Mouse (Mus musculus) lung, postnatal 14 days (tissue): ENCODE results near the gene Ccdc7a.
A peak's percentile ranks its signal among the peaks of the same experiment; 100 is the strongest.
"Not testable (repeated sequence)": the region's sequence is repeated elsewhere in the genome, so short reads cannot be mapped to it uniquely, and the experiment has no call there.

Experiments used
- DNase-seq: peaks from one replicate; pipeline ENCODE4 v3.0.0; 2021

Gene Ccdc7a

DNA sequence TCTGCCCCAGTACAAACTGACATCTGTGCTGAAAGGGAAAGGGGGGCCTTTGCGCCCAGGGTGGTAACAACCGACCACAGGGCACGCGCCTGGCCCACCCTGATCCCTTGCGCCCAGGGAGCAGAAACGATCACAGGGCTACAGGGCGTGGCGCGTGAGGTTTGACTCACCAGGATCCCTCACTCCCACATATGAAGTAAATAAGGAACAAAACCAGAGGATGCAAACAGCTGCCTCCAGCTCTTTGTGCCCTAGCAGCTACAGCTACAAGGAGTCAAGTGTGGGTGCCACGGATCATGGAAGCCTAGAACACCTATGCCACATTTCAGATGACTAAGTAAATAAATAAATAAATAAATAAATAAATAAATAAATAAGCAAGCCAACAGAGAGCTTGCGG, at the start of gene Ccdc7a:
Gene Ccdc7a, minus strand, starts transcription at position 101 of the 400 bp plus-strand sequence.
- DNase-seq = not testable (repeated sequence)

DNA sequence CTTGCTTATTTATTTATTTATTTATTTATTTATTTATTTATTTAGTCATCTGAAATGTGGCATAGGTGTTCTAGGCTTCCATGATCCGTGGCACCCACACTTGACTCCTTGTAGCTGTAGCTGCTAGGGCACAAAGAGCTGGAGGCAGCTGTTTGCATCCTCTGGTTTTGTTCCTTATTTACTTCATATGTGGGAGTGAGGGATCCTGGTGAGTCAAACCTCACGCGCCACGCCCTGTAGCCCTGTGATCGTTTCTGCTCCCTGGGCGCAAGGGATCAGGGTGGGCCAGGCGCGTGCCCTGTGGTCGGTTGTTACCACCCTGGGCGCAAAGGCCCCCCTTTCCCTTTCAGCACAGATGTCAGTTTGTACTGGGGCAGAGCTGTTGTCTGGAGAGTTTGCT, 1.5 kb upstream of the Ccdc7a start, which contains the start of gene Ccdc7b:
Gene Ccdc7b, plus strand, starts transcription at position 301 of the 400 bp plus-strand sequence.
- DNase-seq = not testable (repeated sequence)

DNA sequence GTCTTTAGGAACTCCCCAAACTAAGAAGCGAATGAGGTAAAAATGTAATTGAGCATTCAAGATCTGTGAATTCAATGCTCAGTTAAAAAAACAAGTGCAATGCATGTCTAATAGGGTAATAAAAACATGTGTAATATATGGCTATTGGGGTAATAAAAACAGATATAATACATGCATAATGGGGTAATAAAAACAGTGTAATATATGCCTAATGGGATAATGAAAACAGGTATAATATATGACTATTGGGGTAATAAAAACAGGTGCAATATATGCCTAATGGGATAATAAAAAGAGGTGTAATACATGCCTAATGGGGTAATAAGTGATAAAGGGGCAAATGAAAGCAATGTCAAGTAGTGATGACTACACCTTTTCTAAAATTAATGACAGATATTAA, 73.9 kb downstream of the Ccdc7a start:
- no peak for DNase-seq

DNA sequence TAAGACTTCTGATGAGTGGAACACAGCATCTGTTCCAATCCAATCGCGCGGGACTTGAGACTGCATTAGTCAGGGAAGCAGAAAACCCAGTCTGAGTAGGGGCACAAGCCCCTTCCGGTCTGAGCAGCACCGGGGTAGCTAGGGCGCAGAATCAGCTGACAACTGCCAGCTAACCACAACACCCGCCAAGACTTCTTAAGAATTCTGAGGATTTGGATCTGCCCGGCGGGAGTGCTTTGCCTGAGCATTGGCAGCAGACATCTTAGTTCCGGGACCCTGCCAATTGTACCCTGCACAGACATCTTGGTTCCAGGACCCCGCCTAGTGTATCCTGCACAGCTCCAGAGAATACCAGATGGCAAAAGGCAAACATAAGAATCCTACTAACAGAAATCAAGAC, 116.4 kb downstream of the Ccdc7a start:
- DNase-seq = not testable (repeated sequence)

DNA sequence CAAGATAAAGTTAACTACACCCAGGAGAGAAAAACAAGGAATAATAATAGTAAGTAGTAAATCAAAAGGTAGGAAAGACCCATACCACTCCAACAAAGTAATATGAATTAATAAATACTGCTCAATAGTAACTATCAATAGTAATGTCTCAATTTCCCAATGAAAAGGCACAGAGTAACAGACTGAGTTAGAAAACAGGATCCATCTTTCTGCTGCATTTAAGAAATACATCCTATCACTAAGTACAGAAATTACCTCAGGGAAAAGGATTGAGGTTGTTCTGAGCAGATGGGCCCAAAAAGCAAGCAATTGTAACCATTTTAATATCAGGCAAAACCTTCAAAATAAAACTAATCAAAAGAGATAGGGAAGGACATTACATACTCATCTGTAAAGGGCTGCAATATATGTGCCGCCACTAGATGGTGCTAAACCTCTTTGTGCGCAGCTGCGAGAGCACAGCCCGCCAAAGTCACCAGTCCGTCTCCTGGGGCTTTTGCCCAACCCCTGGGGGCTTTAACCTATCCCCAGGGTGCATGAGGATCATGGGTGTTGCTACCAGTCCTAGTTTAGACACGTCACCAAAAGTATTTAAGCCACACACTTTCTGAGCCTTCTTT, 124.2 kb downstream of the Ccdc7a start:
- DNase-seq = peak; percentile 67

DNA sequence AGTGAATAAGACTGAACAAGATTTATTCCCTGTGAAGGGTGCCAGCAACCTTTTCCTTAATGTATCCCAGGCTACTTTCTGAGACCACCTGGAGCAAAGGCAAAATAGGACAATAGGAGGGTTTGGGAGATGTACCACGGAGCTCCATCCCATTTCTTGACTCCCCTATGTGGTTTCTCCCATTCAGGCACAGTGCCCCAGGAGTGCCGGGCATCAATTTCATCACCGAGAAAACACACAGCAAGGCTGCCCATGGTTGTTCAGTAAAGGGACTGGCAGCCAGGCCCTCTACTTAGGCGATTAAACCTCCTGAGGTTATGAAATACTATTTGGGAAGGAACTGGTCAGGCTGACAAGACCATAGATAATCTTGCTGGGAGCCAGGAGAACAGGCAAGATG, 131.9 kb downstream of the Ccdc7a start:
- no peak for DNase-seq

DNA sequence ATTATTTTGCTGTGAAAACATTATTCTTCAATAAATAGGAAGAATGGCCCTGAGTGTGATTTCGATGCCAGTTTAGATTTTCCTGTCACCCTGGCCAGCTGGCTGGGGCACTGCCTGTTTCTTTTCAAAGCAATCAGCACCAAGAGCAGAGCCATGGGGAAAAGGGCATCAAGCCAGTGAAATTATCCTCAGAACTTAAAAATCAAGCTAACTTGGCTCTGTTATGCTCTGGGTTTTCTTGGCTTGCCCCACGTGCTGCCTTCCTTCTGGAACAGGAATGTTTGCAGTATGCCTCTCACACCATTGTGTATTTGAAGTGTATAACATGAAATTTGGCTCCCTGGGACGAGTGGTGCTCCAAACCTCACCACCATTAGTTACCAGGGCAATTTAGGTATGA, 182.6 kb downstream of the Ccdc7a start:
- DNase-seq = no peak

DNA sequence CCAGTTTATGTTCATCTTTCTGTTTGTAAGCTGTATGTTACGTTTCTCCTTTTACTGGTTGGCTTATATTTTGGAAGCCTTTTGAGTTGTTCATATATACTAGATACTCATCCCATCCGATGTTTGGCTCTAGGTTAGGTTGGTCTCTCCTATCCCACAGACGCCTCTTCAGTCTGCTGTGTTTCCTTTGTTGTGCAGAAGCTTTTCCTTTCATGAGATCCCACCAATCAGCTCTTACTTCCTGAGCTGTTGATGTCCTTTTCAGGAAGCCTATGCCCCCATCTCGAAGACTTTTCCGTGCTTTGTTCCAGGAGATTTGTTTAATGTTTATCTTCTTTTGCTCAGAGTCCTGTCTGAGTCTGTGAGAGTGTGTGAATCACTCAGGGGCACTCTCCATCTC, 221.6 kb downstream of the Ccdc7a start:
- peak; percentile 1 for DNase-seq

DNA sequence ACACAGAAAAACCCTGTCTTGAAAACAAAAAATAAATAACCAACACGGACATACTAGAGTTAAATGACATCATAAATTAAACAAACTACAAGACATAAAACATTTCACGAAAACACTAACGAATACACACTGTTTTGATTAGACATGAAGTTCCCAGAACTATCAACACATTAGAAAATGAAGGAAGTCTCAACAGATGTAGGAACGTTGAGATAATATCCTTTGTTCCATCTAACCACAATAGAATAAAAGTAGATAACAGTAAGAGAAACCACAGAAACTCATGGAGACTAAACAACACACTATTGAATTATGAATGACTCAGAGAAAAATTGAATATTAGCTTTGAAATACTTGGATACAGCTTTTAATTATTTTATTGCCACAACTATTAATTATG, 252.8 kb downstream of the Ccdc7a start:
- no peak for DNase-seq

DNA sequence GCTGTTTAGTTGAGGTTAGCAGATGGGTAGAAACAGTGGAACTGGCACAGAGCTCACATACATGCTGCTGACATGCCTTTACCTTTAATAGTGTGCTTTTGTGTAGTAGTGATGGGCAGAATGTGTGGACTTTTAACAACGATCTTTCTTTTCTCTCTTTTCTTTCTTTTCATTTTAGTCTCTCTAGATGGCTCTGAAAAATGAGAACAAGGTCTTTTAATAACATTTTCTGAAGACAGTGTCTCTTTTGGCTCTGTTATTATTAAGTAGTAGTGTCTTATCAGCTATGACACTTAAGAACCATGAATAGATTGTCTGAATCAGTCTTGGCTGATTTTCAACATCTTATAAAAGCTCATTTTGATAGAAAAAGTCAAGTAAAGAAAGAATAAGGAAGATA, 266.7 kb downstream of the Ccdc7a start, which contains the start of gene Gm3952:
Gene Gm3952, minus strand, starts transcription at position 101 of the 400 bp plus-strand sequence.
- DNase-seq = no peak

DNA sequence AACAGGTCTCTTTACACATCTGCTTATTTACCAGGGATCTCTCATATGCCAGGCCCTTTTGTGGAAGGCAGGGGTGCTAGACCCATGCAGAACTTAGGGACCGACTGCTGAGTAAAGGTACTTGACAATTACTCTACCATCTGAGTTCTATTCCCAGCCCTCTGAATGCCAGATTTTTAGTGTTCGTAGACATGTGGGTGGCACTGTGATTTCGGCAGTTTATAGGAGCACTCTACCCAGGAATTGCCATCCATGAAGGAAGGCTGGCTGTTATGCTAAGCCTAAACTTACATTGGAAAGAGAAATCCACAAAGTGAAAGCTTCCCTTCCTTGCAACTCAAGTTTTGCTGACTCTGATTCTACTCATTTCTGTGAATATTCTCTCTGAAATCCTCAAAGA, 329.6 kb downstream of the Ccdc7a start:
- no peak for DNase-seq

DNA sequence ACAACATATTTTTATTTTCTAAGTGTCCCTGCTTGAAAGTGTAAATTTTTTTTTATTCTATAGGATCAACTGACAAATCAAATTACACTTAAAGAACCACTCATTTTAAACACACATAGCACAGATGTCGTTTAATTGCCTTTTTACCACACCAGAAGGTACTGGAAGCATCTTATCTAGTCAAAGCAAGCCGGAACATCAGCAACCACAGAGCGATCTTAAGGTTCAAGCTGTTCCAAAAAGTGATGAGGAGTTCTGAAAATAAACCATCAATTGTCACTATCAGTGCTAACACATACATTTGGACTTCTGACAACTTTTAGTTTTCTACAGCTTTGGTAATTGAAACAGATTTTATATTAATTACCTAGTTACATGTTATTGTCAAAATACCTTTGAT, 331.2 kb downstream of the Ccdc7a start:
- DNase-seq = no peak

DNA sequence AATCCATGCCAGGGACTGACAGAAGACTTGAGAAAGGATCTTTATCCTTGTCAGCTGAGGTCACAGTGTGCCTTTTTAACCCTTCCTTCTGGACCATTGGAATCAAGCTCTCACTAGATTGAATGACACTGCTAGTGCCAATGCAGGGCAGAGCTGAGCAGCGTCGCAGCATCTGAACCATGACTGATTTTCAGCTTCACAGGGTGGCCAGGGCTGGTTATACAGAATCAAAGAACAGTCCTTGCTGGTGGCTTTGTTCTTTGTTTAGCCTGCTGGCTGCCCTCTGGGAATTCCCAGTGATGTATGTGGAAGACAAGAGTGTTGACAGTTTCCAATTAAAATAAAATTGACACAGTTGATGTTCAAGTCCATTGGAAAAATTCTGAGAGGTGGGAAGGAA, 333.1 kb downstream of the Ccdc7a start:
- DNase-seq = no peak

DNA sequence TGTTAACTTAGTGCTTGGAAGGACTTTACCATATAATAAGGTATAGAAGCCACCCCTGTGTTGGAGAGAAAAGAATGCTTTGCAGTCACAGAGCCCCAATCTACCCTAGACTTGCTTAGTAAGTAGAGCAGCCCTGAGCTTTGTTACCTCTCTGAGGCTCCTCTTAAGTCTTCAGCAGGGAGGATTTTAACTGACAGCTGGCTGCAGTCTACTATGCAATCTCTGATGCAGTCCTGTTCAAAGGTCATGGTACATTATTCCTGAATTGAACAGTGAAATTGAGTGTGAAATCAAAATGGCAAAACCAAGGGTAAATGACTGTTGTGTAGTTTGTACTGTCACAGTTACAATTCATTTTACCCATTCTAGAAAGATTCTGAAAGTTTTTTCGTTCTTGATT, 338.1 kb downstream of the Ccdc7a start:
- no peak for DNase-seq

DNA sequence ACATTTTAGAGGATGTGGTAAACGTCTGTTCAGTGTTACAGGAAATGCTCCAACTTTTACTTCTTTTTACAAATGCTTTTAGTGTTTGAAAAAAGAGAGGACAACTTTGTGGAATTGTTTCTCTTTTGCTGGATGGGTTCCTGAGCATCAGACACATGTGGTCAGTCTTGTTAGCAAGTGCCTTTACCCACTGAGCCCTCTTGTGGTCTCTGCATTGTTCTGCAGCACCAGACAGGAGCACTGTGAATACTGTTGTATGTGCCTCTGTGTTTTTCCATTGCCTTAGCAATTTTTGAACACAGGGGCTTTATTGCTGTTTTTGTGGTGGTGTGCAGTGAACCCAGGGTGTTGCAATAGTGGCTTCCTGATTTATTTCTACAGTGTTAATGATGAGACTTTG, 340.5 kb downstream of the Ccdc7a start:
- peak; percentile 22 for DNase-seq

DNA sequence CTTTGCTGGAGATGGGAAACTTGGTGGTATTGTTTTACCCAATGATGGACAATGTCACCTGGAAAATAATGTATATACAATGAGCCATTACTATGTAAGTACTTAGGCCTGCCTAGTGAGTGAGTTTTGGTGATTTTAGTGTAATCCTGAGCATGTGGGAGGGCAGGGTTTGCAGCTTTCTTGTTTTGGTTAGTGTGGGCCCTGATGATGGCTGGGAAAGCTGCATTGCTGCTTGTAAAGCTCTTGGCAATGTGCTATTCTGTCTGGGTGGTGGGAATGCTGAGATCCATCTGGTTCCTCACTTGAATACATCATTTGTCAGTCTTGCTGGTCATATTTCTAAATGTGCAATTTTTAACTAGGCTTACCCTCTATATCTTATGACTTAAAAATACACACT, 349.1 kb downstream of the Ccdc7a start:
- DNase-seq = no peak

DNA sequence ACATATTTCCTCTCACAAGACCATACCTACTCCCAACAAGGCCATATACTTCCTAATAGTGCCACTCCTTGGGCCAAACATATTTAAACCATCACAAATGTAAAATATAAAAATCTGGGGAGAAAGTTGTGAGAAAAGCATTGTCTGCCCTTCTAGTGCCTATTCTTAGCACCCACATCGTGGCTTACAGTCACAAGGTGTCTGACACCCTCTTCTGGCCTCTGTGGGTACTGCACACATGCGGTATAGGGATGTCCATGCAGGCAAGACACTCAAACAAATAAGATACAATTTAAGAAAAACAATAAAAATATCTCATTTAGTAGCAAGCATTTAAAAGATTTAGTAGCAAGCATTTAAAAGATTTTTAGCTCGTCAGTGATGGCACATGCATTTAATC, 356.1 kb downstream of the Ccdc7a start:
- peak; percentile 93 for DNase-seq

DNA sequence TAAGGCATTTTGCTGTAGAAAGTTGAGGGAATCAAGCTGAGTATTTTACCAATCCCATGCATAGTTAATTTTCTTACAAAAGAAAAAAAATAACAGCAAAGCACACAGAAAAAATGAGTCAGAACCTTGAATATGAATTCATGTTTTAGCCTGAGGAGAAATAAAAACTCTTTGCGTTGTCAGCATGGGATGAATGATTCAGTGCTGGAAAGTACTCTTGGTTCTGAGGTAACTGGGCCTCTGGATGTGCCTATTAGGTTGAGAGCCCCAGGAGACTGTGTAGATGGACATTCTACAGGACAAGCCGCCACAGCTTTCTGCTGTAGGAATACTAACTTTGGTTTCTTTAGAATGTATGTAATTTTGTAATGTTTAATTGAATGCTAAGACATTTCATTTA, 360.5 kb downstream of the Ccdc7a start:
- DNase-seq = no peak

DNA sequence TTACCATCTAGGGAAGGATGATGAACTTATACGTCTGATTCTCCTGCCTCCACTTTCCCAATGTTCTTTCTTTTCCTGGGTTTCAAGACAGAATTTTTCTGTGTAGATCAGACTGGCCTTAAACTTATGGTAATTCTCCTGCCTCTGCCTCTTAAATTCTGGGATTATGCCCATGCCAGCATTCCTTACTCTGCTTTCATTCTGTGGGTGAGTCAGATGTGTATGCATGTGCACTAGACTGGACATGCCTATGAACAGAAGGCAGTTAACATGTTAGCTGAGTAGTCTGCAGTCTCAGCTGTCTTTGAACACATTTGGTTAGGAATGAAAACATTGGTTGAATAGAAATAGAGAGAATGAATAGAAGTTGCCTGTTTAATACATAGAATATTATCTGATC, 360.9 kb downstream of the Ccdc7a start:
- no peak for DNase-seq

DNA sequence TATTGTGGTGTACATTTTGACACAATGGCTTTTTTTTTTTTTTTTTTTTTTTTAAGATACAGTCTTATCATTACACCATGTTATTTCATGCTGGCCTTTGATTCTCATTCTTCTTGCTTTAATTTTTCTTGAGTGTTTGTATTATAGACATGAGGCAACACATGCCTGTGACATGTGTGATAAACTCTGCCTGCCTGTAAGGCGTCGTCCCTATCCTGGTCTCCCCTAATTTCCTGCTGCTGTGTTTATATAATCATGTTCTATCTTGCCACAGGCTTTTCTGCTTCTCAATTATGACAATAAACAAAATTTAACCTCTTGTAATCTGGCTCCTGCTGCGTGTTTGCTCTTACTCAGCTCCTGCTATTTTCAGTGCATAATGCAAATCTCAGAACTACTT, 367.4 kb downstream of the Ccdc7a start:
- no peak for DNase-seq

DNA sequence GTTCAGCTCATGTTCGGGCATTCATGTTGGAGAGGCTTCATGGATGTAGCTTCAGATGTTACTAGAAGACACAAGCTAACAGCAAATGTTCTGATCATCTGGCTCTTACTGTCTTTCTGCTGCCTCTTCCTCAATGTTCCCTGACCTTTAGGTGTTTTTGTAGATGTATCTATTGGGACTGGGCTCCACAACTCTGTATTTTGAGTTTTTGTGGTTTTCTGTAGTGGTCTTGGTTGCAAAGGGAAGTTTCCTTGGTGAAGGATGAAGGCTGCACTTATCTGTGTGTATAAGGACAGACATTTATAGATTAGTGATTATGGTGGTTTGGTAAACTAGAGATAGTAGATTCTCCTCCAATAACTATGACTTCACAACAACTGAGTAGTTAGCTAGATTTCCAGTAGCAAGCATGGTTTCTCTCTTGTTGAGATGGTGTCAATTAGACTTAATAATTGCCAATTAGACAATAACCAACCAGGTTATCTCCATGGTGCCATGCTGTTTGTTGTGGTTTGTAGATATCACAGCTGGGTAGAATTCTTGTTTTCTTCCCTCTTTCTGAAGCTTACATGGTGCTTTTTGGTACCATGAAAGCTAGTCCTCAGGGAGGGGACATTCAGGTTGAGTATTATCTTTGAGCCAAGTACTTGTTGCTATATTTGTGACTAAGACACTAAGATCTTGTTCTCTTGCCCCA, 368.5 kb downstream of the Ccdc7a start:
- no peak for DNase-seq

DNA sequence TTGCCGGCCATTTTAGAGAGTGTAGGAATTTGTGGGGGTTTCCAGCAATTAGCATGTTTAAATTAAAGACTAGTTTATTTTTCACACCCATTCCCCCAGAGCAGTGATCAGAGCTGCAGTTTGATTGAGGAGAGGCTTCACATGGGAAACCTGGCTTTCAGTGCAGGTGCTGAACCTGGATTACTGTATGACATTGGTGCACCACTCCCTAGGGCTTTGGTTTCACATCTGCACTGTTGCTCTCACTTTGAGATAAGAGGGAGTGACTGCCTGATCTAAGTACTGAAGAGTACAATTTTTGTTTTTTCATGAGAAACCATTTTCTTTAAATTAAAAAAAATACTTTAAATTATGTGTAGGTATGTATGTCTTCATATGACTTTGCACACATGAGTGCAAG, 375.3 kb downstream of the Ccdc7a start:
- no peak for DNase-seq

DNA sequence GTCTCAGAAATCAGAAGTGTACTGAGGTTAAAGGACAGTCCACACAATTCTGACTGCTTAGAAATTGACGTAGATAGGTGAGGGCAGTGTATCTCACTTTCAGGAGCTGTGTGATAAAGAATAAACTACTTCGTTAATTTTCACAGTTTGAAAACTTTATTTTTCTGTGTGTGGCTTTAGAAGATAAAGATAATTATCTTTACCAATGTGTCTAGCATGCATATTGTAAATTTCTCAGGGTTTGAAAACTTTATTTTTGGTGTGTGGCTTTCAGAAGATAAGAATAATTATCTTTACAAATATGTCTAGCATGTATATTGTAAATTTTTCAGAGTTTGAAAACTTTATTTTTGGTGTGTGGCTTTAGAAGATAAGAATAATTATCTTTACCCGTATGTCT, 376.6 kb downstream of the Ccdc7a start:
- DNase-seq = no peak

DNA sequence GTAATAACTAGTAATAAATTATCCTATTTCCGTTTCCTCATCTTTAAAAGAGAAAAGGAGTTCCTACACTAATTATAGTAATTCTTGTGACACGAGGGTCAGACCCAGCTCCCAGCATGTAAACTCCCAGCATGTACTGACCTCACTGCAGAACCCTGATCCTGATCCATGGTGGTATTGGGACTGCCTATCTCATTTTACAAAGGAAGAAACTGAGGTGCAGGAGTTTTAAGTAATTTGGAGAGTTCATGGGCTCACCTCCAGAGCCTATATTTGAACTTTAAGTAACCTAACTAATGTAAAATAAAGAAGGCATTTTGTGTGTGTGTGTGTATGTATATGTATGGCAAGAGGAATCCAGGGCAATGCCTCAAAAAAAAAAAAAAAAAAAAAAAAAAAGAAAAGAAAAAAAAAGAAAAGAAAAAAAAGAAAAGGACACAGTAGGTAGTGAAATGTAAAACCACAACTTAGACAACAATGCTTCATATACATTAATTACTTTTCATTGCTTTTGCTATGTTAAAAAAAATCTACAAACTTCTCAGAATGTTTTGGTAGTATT, 378.8 kb downstream of the Ccdc7a start:
- no peak for DNase-seq
